ENCODE assay signal across 13 mouse cellular contexts in the genomic region with DNA sequence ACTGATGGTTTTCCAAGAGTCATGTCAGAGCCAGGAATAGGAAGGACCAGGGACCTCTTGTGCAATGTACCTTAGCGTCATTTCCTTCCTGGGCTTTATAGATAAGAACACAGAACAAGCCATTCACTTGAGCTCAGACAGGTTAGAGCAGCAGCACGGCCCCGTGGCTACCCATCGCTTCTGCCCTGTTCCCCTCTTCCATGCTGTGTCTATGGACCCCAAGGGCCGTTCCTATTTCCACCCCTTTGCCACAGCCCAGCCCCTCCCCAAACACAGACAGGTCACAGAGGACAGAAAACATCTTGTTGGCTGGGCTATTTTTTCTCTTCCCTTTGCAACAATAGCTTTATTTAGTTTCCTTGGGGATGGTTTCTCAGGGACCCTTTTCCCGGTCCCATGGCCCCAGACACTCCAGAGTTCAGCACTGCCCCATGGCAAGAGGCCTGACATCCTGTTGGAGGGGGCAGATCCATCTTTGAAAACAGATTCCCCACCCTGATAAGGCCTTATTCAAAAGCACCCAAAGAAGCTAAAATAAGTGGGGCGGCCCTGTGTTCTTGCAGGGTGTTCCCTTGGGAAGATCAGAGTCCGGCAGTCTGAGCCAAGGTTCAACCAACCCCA.
DNase-seq lines count a peak whose midpoint lies in the region; ATAC-seq lines count a peak whose summit lies in the region.
"Had no signal": no experiment of that assay in that cellular context is flagged by ENCODE, and none has a peak within 500 bp of the region (broad histone marks: within the 10 kb centered on the region; RNA-seq: fewer than 3 reads in every experiment).

No protein-coding gene starts in this region.

- peak; percentile 37; the same call in 1 of the 2 replicates for ATAC-seq in lung, embryonic 15.5 days (ENCODE audit: borderline replicate concordance, extremely low read depth, low FRiP score, low TSS enrichment)
- no peak for ATAC-seq in erythroid progenitor cell, adult 5-6 weeks (replicated peaks; ENCODE audit: low FRiP score, poor library complexity, severe bottlenecking)

- WGBS in lung, embryonic 15.5 days = 51% methylated on average over 8 of the region's 8 CpGs

- peaks cover 24% of the 10 kb centered on the region for H3K4me1 ChIP-seq in lung, embryonic 15.5 days
- H3K4me1 ChIP-seq: liver, embryonic 15.5 days had no signal

- peak; percentile 60 to 73 for DNase-seq in adrenal gland, adult (ENCODE audit: inconsistent age in 2 of 2, low spot score in 1 of 2)
- DNase-seq in adrenal gland, postnatal 4 days (ENCODE audit: low spot score in 2 of 2) = no peak
- DNase-seq in adrenal gland, postnatal 36 days = peak; percentile 38 to 40
- peak; percentile 47 for DNase-seq in heart, postnatal 25 days (ENCODE audit: low spot score)
- DNase-seq in yolk sac, embryonic 10.5 days (ENCODE audit: low spot score) = no peak
- no peak for DNase-seq in spleen, postnatal 10 days (ENCODE audit: low spot score in 2 of 2)
- DNase-seq: cerebellum, postnatal 10 days had no signal

- no peak overlapping the region for H3K27ac ChIP-seq in lung, embryonic 15.5 days
- H3K27ac ChIP-seq: hindbrain, embryonic 10.5 days; liver, embryonic 15.5 days; stomach, embryonic 15.5 days had no signal

- H3K4me2 ChIP-seq in lung, embryonic 15.5 days = no peak overlapping the region
- H3K4me2 ChIP-seq: liver, embryonic 15.5 days; stomach, embryonic 15.5 days had no signal

- H3K36me3 ChIP-seq in lung, embryonic 15.5 days = no peaks in the 10 kb centered on the region
- H3K36me3 ChIP-seq: G1E; hindbrain, embryonic 10.5 days; liver, embryonic 15.5 days; stomach, embryonic 15.5 days had no signal

- H3K27me3 ChIP-seq in lung, embryonic 15.5 days = no peaks in the 10 kb centered on the region
- H3K27me3 ChIP-seq: liver, embryonic 15.5 days; stomach, embryonic 15.5 days had no signal

- H3K4me3 ChIP-seq in lung, embryonic 15.5 days = no peak overlapping the region
- H3K4me3 ChIP-seq: hindbrain, embryonic 10.5 days; liver, embryonic 15.5 days; stomach, embryonic 15.5 days had no signal

- H3K9ac ChIP-seq in lung, embryonic 15.5 days = no peak overlapping the region
- H3K9ac ChIP-seq: liver, embryonic 15.5 days; stomach, embryonic 15.5 days had no signal

- H3K9me3 ChIP-seq in lung, embryonic 15.5 days = no peaks in the 10 kb centered on the region
- H3K9me3 ChIP-seq: G1E; hindbrain, embryonic 10.5 days; liver, embryonic 15.5 days; stomach, embryonic 15.5 days had no signal

- intact Hi-C loops in heart, postnatal 25 days (cut with DNase I) = no loop called here

Comparison
In these comparisons a context has a peak if more than half of its experiments do, and no peak if none do; other contexts are left out.
1. DNase-seq: peak in adrenal gland, adult (2 of 2), adrenal gland, postnatal 36 days (2 of 2) and heart, postnatal 25 days (single experiment); none in adrenal gland, postnatal 4 days (0 of 2), yolk sac, embryonic 10.5 days (single experiment) and spleen, postnatal 10 days (0 of 2).